Mouse (Mus musculus): Measurements from ENCODE around the gene Reps2. TPM values are rescaled to one million over a fixed set of nuclear protein-coding genes. Genes with fewer than 3 reads are reported as not detected.
A peak's percentile ranks its signal among the peaks of the same experiment; 100 is the strongest.

Reps2 gene
- 0.36 and 0.61 TPM in 2 replicates for polyA plus RNA-seq (2014; fragmentation: Nextera tagmentation; extraction: Ambion mirVana)

DNA sequence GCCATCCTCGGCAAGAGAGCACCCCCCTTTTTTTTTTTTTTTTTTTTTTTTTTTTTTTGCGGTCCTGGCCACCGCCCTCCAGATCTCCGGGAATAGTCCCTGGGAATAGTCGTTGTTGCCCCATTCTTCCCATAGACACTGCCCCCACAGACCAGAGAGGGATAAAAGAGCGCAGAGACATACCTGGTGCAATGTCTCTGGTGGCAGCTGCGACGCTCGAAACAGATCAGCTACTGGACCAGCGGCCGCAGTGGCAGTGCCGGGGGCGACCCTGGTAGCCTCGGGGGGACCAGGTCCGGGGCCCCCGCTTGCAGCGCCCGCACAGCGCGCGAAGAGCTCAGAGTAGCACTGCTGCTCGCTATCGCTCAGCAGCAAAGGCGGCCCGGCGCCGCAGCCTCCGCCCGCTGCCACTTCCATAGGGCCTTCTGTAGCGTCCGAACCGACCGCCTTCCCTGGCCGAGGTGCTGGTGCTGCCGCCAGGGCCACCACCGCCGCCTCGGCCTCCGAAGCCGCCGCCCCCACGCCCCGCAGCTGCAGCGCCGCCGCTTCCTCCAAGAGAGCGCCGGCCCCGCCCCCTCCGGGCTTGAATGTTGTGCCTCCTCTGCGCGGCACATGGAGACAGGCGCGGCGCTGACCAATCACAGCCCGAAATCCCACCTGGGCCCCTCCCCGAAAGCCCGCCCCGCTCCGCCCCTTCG lies at the start of gene Reps2:
Gene Reps2 (minus strand): TSS at position 559 of the 698 bp plus-strand sequence.
- H3K4me3 ChIP-seq (ENCODE audit: low read depth, low read length), result peak within 1 kb of the TSS; percentile 52

GRCm38 (mm10) chrX:162691272-162691671 lies 47.8 kb upstream of the Reps2 start:
- H3K4me3 ChIP-seq (ENCODE audit: low read depth, low read length), result no peak overlapping the region
- H3K9me3 ChIP-seq (replicated peaks; ENCODE audit: control insufficient read depth, low read length), result no peaks in the 10 kb centered on the region
- no peaks in the 10 kb centered on the region for H3K27me3 ChIP-seq (ENCODE audit: control insufficient read depth, insufficient read depth, low read length)
- H3K36me3 ChIP-seq (ENCODE audit: control insufficient read depth, insufficient read depth, low read length), result no peaks in the 10 kb centered on the region
- H3K4me2 ChIP-seq, result no peak overlapping the region
- no peak for ATAC-seq (replicated peaks; ENCODE audit: insufficient number of reproducible peaks, low FRiP score, low TSS enrichment)
- 56% methylated on average over 2 of the region's 2 CpGs for WGBS (ENCODE audit: insufficient replicate concordance)
- H3K4me1 ChIP-seq (ENCODE audit: control insufficient read depth, insufficient read depth, low read length), result no peaks in the 10 kb centered on the region
- H3K27ac ChIP-seq (ENCODE audit: low read depth, low read length), result no peak overlapping the region
- no peak overlapping the region for H3K9ac ChIP-seq (ENCODE audit: low read depth, low read length)

More for the DNA sequence above, at the start of gene Reps2:
- peak within 1 kb of the TSS; percentile 77 for H3K4me2 ChIP-seq
- peak; percentile 91 for ATAC-seq (replicated peaks; ENCODE audit: insufficient number of reproducible peaks, low FRiP score, low TSS enrichment)
- peak within 1 kb of the TSS; percentile 54; the same call in 1 of the 2 replicates for H3K9ac ChIP-seq (ENCODE audit: low read depth, low read length)
- no peak within 1 kb of the TSS for H3K27ac ChIP-seq (ENCODE audit: low read depth, low read length)
- no peaks in the 10 kb centered on the region; the same call in 1 of the 2 replicates for H3K27me3 ChIP-seq (ENCODE audit: control insufficient read depth, insufficient read depth, low read length)
- H3K9me3 ChIP-seq (replicated peaks; ENCODE audit: control insufficient read depth, low read length), result no peaks in the 10 kb centered on the region
- 15% methylated on average over 53 of the region's 61 CpGs for WGBS (ENCODE audit: insufficient replicate concordance)
- no peaks in the 10 kb centered on the region for H3K4me1 ChIP-seq (ENCODE audit: control insufficient read depth, insufficient read depth, low read length)
- no peaks in the 10 kb centered on the region for H3K36me3 ChIP-seq (ENCODE audit: control insufficient read depth, insufficient read depth, low read length)

- Histone ChIP-seq H3K36me3 (ENCODE audit: control insufficient read depth, insufficient read depth, low read length) (no peaks in the 10 kb centered on the region), H3K4me1 (ENCODE audit: control insufficient read depth, insufficient read depth, low read length) (no peaks in the 10 kb centered on the region), H3K9ac (ENCODE audit: low read depth, low read length) (no peak overlapping the region), H3K4me2 (no peak overlapping the region), H3K27me3 (ENCODE audit: control insufficient read depth, insufficient read depth, low read length) (no peaks in the 10 kb centered on the region), H3K4me3 (ENCODE audit: low read depth, low read length) (no peak overlapping the region), H3K27ac (ENCODE audit: low read depth, low read length) (no peak overlapping the region), H3K9me3 (replicated peaks; ENCODE audit: control insufficient read depth, low read length) (no peaks in the 10 kb centered on the region)
- ATAC-seq (replicated peaks; ENCODE audit: insufficient number of reproducible peaks, low FRiP score, low TSS enrichment), result no peak
- WGBS (ENCODE audit: insufficient replicate concordance), result 82% methylated on average over 1 of the region's 1 CpGs
Measured at GRCm38 (mm10) chrX:162685394-162685793, 41.9 kb upstream of the Reps2 start.

DNA sequence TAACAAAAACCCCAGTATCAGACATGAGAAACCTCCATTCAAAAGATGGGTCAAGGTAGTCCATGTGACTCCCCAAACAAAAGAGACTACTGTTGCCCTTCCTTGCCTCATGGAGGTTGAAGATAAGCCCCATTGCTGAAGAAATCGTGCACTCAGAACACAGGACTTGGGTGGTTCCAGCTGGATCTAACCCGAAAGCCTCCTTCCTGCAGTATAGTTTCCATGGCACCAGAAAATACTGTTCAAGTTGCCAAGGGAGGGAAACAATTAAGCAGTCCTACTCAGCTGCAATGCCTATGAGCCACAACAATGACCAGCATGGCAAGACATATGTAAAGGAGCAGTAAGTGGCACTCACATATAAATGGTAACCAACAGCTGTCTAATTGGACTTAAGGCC lies 36.1 kb upstream of the Reps2 start:
- WGBS (ENCODE audit: insufficient replicate concordance), result 72% methylated on average over 2 of the region's 2 CpGs
- peak; percentile 84 for ATAC-seq (replicated peaks; ENCODE audit: insufficient number of reproducible peaks, low FRiP score, low TSS enrichment)

GRCm38 (mm10) chrX:162678820-162679219 lies 35.4 kb upstream of the Reps2 start:
- H3K36me3 ChIP-seq (ENCODE audit: control insufficient read depth, insufficient read depth, low read length), result no peaks in the 10 kb centered on the region
- no peak overlapping the region for H3K4me2 ChIP-seq
- no peaks in the 10 kb centered on the region for H3K4me1 ChIP-seq (ENCODE audit: control insufficient read depth, insufficient read depth, low read length)
- H3K27me3 ChIP-seq (ENCODE audit: control insufficient read depth, insufficient read depth, low read length), result no peaks in the 10 kb centered on the region
- 57% methylated on average over 2 of the region's 2 CpGs for WGBS (ENCODE audit: insufficient replicate concordance)
- no peak overlapping the region for H3K27ac ChIP-seq (ENCODE audit: low read depth, low read length)
- H3K9me3 ChIP-seq (replicated peaks; ENCODE audit: control insufficient read depth, low read length), result no peaks in the 10 kb centered on the region
- no peak overlapping the region for H3K9ac ChIP-seq (ENCODE audit: low read depth, low read length)
- no peak overlapping the region for H3K4me3 ChIP-seq (ENCODE audit: low read depth, low read length)
- peak; percentile 86 for ATAC-seq (replicated peaks; ENCODE audit: insufficient number of reproducible peaks, low FRiP score, low TSS enrichment)

More for the DNA sequence above, 36.1 kb upstream of the Reps2 start:
- H3K36me3 ChIP-seq (ENCODE audit: control insufficient read depth, insufficient read depth, low read length), result no peaks in the 10 kb centered on the region
- no peaks in the 10 kb centered on the region for H3K9me3 ChIP-seq (replicated peaks; ENCODE audit: control insufficient read depth, low read length)
- H3K27ac ChIP-seq (ENCODE audit: low read depth, low read length), result no peak overlapping the region
- H3K9ac ChIP-seq (ENCODE audit: low read depth, low read length), result no peak overlapping the region
- H3K4me2 ChIP-seq, result no peak overlapping the region
- no peaks in the 10 kb centered on the region for H3K4me1 ChIP-seq (ENCODE audit: control insufficient read depth, insufficient read depth, low read length)
- H3K4me3 ChIP-seq (ENCODE audit: low read depth, low read length), result no peak overlapping the region
- no peaks in the 10 kb centered on the region for H3K27me3 ChIP-seq (ENCODE audit: control insufficient read depth, insufficient read depth, low read length)

GRCm38 (mm10) chrX:162666166-162666565 lies 22.7 kb upstream of the Reps2 start:
- Histone ChIP-seq H3K4me1 (ENCODE audit: control insufficient read depth, insufficient read depth, low read length) (no peaks in the 10 kb centered on the region), H3K9ac (ENCODE audit: low read depth, low read length) (no peak overlapping the region), H3K4me3 (ENCODE audit: low read depth, low read length) (no peak overlapping the region), H3K27me3 (ENCODE audit: control insufficient read depth, insufficient read depth, low read length) (no peaks in the 10 kb centered on the region), H3K27ac (ENCODE audit: low read depth, low read length) (no peak overlapping the region), H3K4me2 (no peak overlapping the region), H3K36me3 (ENCODE audit: control insufficient read depth, insufficient read depth, low read length) (no peaks in the 10 kb centered on the region), H3K9me3 (replicated peaks; ENCODE audit: control insufficient read depth, low read length) (no peaks in the 10 kb centered on the region)
- WGBS (ENCODE audit: insufficient replicate concordance), result 68% methylated on average over 2 of the region's 2 CpGs
- ATAC-seq (replicated peaks; ENCODE audit: insufficient number of reproducible peaks, low FRiP score, low TSS enrichment), result no peak

DNA sequence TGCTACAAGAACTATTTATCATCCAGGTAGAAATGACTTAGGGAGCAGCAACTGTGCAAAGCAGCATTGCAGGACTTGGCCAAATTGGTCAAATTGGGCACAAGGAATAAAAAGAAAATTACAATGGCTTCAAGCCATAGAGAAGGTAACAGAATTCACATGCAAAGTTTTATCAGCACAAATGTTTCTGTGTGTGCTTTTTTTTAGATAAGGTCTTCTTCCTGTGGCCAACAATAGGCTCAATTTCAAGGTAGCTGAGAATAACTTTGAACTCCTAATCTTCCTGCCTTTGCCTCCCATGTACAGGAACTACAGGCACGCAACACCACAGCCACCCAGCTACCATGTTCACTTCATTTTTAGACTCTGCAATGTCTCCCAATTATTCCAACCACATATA lies 16.7 kb upstream of the Reps2 start:
- Histone ChIP-seq H3K9me3 (replicated peaks; ENCODE audit: control insufficient read depth, low read length) (no peaks in the 10 kb centered on the region), H3K36me3 (ENCODE audit: control insufficient read depth, insufficient read depth, low read length) (no peaks in the 10 kb centered on the region)
- no peak for ATAC-seq (replicated peaks; ENCODE audit: insufficient number of reproducible peaks, low FRiP score, low TSS enrichment)

DNA sequence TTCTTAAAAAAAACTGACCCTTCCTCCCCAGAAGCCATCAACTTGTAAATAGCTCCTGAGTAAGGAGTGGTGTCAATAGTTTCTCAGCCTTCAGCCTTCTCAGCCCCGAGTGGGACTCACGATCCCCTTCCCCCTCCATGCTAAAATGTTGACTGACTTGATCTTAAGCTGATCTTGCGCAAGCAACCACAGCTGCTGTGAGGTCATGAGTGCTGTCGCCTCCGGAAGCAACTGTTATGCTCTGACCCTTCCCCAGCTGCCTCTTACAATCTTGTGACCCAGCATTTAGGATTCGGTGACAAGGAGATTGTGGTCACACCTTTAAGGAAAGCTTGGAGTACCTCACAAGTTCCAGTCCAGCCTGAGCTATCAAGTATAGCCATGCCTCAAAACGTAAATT lies 10.1 kb upstream of the Reps2 start:
- Histone ChIP-seq H3K4me1 (ENCODE audit: control insufficient read depth, insufficient read depth, low read length) (no peaks in the 10 kb centered on the region), H3K4me2 (no peak overlapping the region), H3K9ac (ENCODE audit: low read depth, low read length) (no peak overlapping the region), H3K36me3 (ENCODE audit: control insufficient read depth, insufficient read depth, low read length) (no peaks in the 10 kb centered on the region), H3K9me3 (replicated peaks; ENCODE audit: control insufficient read depth, low read length) (no peaks in the 10 kb centered on the region), H3K4me3 (ENCODE audit: low read depth, low read length) (no peak overlapping the region), H3K27me3 (ENCODE audit: control insufficient read depth, insufficient read depth, low read length) (no peaks in the 10 kb centered on the region), H3K27ac (ENCODE audit: low read depth, low read length) (no peak overlapping the region)
- WGBS (ENCODE audit: insufficient replicate concordance), result 80% methylated on average over 7 of the region's 7 CpGs
- no peak for ATAC-seq (replicated peaks; ENCODE audit: insufficient number of reproducible peaks, low FRiP score, low TSS enrichment)

More for the DNA sequence above, 16.7 kb upstream of the Reps2 start:
- Histone ChIP-seq H3K27ac (ENCODE audit: low read depth, low read length) (no peak overlapping the region), H3K4me3 (ENCODE audit: low read depth, low read length) (no peak overlapping the region), H3K9ac (ENCODE audit: low read depth, low read length) (no peak overlapping the region), H3K4me1 (ENCODE audit: control insufficient read depth, insufficient read depth, low read length) (no peaks in the 10 kb centered on the region), H3K4me2 (no peak overlapping the region), H3K27me3 (ENCODE audit: control insufficient read depth, insufficient read depth, low read length) (no peaks in the 10 kb centered on the region)
- 63% methylated on average over 1 of the region's 1 CpGs for WGBS (ENCODE audit: insufficient replicate concordance)

DNA sequence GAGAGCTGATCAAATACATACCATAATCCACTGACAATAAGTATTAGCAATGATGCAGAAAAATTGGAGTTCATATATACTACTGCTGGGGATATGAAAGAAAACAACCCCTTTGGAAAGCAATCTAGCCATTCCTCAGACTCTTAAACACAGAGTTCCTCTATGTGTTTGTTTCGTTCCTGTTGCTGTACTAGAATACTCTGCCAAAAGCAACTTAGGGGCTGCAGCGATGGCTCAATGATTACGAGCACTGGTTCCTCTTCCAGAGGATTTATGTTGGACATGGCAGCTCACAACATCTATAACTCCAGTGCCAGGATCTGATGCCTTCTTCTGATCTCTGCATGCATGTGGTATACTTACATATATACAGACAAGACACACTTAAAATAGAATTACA lies 9.0 kb upstream of the Reps2 start:
- H3K4me3 ChIP-seq (ENCODE audit: low read depth, low read length), result no peak overlapping the region
- H3K36me3 ChIP-seq (ENCODE audit: control insufficient read depth, insufficient read depth, low read length), result no peaks in the 10 kb centered on the region
- 88% methylated on average over 3 of the region's 3 CpGs for WGBS (ENCODE audit: insufficient replicate concordance)
- H3K4me1 ChIP-seq (ENCODE audit: control insufficient read depth, insufficient read depth, low read length), result no peaks in the 10 kb centered on the region
- no peaks in the 10 kb centered on the region for H3K9me3 ChIP-seq (replicated peaks; ENCODE audit: control insufficient read depth, low read length)
- H3K27ac ChIP-seq (ENCODE audit: low read depth, low read length), result no peak overlapping the region
- H3K9ac ChIP-seq (ENCODE audit: low read depth, low read length), result no peak overlapping the region
- ATAC-seq (replicated peaks; ENCODE audit: insufficient number of reproducible peaks, low FRiP score, low TSS enrichment), result no peak
- no peak overlapping the region for H3K4me2 ChIP-seq
- H3K27me3 ChIP-seq (ENCODE audit: control insufficient read depth, insufficient read depth, low read length), result no peaks in the 10 kb centered on the region

All from heart, embryonic 11.5 days (tissue).